Mouse (Mus musculus) hindbrain, embryonic 11.5 days (tissue): Measurements from ENCODE around the gene Grrp1. TPM values are rescaled to one million over a fixed set of nuclear protein-coding genes. Genes with fewer than 3 reads are reported as not detected.

ENCODE experiments used
- ATAC-seq: fragments of 200-750 bp; cut with Nextera tagmentation; 2 replicates; pipeline ENCODE4 v1.8.0; 2017; ENCODE audit warnings: mild to moderate bottlenecking, moderate TSS enrichment, moderate library complexity; ENCODE audit not compliant: low FRiP score
- DNase-seq: peaks from one replicate; pipeline ENCODE4 v3.0.0-alpha.2; 2015; ENCODE audit warnings: low spot score
- H3K27ac ChIP-seq: fragments of 300-500 bp; sonication (generic); 2 replicates; pipeline ENCODE4 v1.5.1; 2014; ENCODE audit warnings: mild to moderate bottlenecking, low read depth, low read length
- H3K27me3 ChIP-seq: fragments of 300-500 bp; sonication (generic); 2 replicates; pipeline ENCODE4 v1.6.1; 2014; ENCODE audit warnings: mild to moderate bottlenecking, low read length, moderate library complexity, mixed read lengths; ENCODE audit not compliant: control insufficient read depth, insufficient read depth
- H3K36me3 ChIP-seq: fragments of 300-500 bp; sonication (generic); 2 replicates; pipeline ENCODE4 v1.6.1; 2014; ENCODE audit warnings: mild to moderate bottlenecking, low read length, moderate library complexity, mixed read lengths; ENCODE audit not compliant: control insufficient read depth, insufficient read depth
- H3K4me1 ChIP-seq: fragments of 300-500 bp; sonication (generic); replicated peaks from 2 replicates; pipeline ENCODE4 v1.6.1; 2014; ENCODE audit warnings: low read length, mixed read lengths; ENCODE audit not compliant: control insufficient read depth, insufficient read depth
- H3K4me2 ChIP-seq: fragments of 300-500 bp; sonication (generic); replicated peaks from 2 replicates; pipeline ENCODE4 v1.6.1; 2014; ENCODE audit warnings: mild to moderate bottlenecking, low read depth, low read length
- H3K4me3 ChIP-seq: fragments of 300-500 bp; sonication (generic); 2 replicates; pipeline ENCODE4 v1.5.1; 2014; ENCODE audit warnings: low read depth, low read length
- H3K9ac ChIP-seq: fragments of 300-500 bp; sonication (generic); 2 replicates; pipeline ENCODE4 v1.6.1; 2014; ENCODE audit warnings: low read depth, low read length
- H3K9me3 ChIP-seq: fragments of 300-500 bp; sonication (generic); 2 replicates; pipeline ENCODE4 v1.6.1; 2016; ENCODE audit warnings: low read length; ENCODE audit not compliant: control insufficient read depth
- WGBS: fragments of 180-500 bp; shearing (Covaris S2); extraction: QIAGEN DNeasy Blood & Tissue Kit; methylation state at CpG from one replicate; pipeline ENCODE4 v1.1.7; 2014; 5-methylcytosine and 5-hydroxymethylcytosine counted together
- polyA plus RNA-seq: library from polyadenylated mRNA; unstranded; fragments of >200 nt; fragmentation: Nextera tagmentation; extraction: Ambion mirVana; gene quantifications from 2 replicates; pipeline ENCODE4 v1.2.1, GENCODE M21; 2014

The Grrp1 gene
- polyA plus RNA-seq, 1 experiment from 2014 or later, result 5.1 TPM

DNA sequence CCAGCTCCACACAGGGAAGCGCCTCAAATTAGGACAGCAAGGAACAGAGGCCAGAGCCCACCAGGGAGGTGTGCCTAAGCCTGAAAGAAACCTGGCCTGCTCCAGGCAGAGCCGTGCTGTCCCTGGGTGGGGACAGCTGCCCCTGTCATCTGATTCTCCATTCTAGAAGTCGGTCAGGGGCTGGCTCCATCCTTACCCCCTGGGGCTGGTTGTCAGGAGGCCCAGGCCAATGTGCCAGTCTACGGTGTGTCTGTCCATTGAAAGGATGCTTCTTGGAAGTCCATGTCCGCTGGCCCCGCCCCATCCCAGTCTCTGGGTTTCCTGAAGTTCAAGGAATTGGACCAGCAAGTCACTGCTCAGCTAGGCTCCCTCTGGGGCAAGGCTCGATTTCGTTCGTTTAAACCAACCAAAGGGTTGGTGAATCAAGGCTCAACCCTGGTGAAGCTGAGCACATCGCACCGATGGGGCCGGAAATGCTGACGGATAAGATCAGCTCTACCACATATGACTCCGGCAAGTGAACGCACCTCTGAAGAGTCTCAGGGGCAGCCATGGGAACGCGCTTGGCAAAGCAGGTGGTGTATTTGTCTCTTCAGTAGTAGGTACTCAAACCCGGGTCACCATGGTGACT, 39.3 kb upstream of the Grrp1 start:
- H3K9ac ChIP-seq, result no peak overlapping the region

DNA sequence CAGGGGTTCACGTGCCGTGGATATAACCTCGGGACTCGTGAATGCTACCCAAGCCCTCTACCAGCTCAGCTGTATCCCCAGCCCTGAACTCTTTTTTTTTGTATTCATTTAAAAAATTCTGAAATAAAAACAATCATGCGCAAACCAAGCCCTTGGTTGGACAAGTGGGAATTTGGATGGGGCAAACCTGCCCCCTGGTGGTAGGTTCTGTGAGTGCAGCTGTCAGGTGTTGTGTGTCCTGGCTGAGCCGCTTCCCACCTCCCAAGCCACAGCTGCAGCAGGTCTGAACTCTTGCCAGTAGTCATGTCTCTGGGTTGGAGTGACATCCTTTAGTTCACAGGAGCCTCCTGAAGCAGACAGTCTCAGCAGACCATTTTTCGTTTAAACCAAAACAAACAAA, 38.2 kb upstream of the Grrp1 start:
- Histone ChIP-seq H3K27me3 (no peaks in the 10 kb centered on the region), H3K9ac (no peak overlapping the region), H3K4me3 (no peak overlapping the region), H3K9me3 (no peaks in the 10 kb centered on the region), H3K27ac (no peak overlapping the region), H3K4me2 (no peak overlapping the region), H3K36me3 (no peaks in the 10 kb centered on the region), H3K4me1 (0 out of 2 replicates have a peak, but pooled peaks cover 2% of the 10 kb centered on the region)
- no peak for ATAC-seq
- DNase-seq, result peak; percentile 89
- 23% methylated on average over 7 of the region's 7 CpGs for WGBS

More for the DNA sequence above, 39.3 kb upstream of the Grrp1 start:
- DNase-seq (no peak), ATAC-seq (no peak)
- Histone ChIP-seq H3K27ac (no peak overlapping the region), H3K4me1 (0 out of 2 replicates have a peak, but pooled peaks cover 2% of the 10 kb centered on the region), H3K9me3 (no peaks in the 10 kb centered on the region), H3K4me3 (no peak overlapping the region), H3K36me3 (no peaks in the 10 kb centered on the region), H3K4me2 (no peak overlapping the region), H3K27me3 (no peaks in the 10 kb centered on the region)
- 73% methylated on average over 18 of the region's 18 CpGs for WGBS

DNA sequence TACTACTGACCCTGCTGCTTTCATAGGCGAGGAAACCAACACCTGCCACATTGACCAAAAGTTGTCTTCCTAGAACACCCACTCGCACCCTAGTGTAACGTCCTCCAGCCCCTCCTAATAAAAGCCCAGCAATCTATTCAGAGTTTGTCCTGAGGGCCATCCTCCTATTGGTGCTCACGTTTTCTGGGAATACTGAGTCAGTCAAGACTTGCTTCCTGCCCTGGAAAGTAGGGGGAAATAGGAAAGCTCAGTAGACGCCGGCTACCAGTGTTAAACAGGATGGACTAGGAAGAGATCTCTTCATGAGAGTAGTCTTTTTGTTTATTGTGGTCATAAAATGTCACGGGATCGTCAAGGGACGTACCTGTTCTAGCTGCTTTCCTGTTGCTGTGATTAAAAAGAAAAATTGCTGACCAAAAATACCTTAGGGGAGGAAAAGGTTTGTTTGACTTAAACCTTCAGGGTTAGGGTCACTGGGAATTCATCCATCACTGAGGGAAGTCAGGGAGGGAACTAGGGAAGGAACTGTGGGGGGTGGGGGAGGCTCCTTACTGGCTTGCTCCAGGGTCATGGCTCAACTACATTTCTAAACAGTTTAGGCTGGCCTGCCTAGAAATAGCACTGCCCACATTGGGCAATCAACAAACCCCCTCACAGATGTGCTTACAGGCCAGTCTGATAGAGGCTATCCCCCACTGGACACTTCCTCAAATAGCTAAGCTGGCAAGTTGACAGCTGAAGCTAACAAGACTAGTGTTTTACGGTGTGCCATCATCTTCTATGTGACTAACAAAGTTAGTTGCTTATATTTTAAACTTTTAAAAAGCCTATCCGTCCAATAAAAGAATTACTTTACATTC, 34.7 kb upstream of the Grrp1 start:
- ATAC-seq (no peak), DNase-seq (no peak)
- Histone ChIP-seq H3K27ac (no peak overlapping the region), H3K4me1 (0 out of 2 replicates have a peak, but pooled peaks cover 5% of the 10 kb centered on the region), H3K9me3 (no peaks in the 10 kb centered on the region), H3K4me2 (peak overlapping the region; percentile 80), H3K36me3 (no peaks in the 10 kb centered on the region), H3K27me3 (no peaks in the 10 kb centered on the region), H3K9ac (peak overlapping the region; percentile 99), H3K4me3 (peak overlapping the region; percentile 98)
- WGBS, result 44% methylated on average over 11 of the region's 11 CpGs

DNA sequence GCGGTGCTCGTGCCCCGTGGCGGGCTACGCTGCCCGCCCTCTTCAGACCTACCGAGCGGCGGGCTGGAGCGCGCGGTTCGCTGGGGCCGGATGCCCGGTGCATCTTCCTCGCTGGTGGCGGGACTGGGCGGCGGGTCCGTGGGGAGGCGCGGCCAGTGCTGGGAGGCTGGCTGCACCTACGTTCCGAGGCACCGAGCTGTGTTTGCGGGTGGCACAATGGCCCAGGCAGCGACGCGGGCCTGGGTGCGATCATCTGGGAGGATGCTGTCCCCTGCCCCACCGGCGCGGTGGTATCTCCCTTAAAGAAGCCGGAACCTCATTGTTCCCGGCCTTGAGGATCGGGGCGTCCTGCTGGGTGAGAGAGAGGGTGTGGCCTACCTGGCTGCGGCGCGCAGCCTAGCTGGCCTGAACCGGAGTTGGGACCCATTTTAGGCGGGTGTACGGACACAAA, 33.7 kb upstream of the Grrp1 start, which contains the start of gene Pdik1l:
Pdik1l (minus strand) TSS at position 321 of the 451 bp plus-strand sequence.
- Histone ChIP-seq H3K4me3 (peak within 1 kb of the TSS; percentile 98), H3K9me3 (no peaks in the 10 kb centered on the region), H3K27ac (peak within 1 kb of the TSS; percentile 100), H3K36me3 (no peaks in the 10 kb centered on the region), H3K27me3 (no peaks in the 10 kb centered on the region), H3K4me2 (peak within 1 kb of the TSS; percentile 80), H3K9ac (peak within 1 kb of the TSS; percentile 99), H3K4me1 (0 out of 2 replicates have a peak, but pooled peaks cover 5% of the 10 kb centered on the region)
- under 1% methylated on average over 43 of the region's 43 CpGs for WGBS
- ATAC-seq (peak; percentile 85), DNase-seq (peak; percentile 88)

DNA sequence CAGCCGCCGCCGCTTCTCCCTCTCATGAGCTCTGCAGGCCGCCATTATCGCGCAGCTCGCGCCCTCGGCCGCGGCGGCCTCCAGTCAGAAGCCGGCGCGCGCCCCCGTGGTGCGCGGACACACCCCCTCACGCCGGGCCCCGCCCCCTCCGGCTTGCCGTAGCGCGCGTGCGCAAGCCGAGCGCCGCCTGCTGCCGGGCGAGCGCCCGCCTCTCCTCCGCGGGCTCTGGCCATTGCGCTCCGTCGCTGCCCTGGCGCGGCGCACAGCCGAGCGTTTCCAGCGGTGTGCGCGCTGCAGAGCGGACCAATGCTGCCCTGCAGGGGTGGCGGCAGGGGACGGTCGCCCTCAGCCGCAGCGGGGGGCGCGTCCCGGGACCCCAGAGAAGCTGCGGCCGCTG, 33.3 kb upstream of the Grrp1 start:
- WGBS, result under 1% methylated on average over 42 of the region's 59 CpGs
- Histone ChIP-seq H3K4me1 (0 out of 2 replicates have a peak, but pooled peaks cover 5% of the 10 kb centered on the region), H3K27me3 (no peaks in the 10 kb centered on the region), H3K9me3 (no peaks in the 10 kb centered on the region), H3K27ac (peak overlapping the region; percentile 100), H3K9ac (peak overlapping the region; percentile 99), H3K36me3 (no peaks in the 10 kb centered on the region), H3K4me3 (peak overlapping the region; percentile 98), H3K4me2 (peak overlapping the region; percentile 80)
- ATAC-seq, result peak; percentile 94
- peak; percentile 99 for DNase-seq

DNA sequence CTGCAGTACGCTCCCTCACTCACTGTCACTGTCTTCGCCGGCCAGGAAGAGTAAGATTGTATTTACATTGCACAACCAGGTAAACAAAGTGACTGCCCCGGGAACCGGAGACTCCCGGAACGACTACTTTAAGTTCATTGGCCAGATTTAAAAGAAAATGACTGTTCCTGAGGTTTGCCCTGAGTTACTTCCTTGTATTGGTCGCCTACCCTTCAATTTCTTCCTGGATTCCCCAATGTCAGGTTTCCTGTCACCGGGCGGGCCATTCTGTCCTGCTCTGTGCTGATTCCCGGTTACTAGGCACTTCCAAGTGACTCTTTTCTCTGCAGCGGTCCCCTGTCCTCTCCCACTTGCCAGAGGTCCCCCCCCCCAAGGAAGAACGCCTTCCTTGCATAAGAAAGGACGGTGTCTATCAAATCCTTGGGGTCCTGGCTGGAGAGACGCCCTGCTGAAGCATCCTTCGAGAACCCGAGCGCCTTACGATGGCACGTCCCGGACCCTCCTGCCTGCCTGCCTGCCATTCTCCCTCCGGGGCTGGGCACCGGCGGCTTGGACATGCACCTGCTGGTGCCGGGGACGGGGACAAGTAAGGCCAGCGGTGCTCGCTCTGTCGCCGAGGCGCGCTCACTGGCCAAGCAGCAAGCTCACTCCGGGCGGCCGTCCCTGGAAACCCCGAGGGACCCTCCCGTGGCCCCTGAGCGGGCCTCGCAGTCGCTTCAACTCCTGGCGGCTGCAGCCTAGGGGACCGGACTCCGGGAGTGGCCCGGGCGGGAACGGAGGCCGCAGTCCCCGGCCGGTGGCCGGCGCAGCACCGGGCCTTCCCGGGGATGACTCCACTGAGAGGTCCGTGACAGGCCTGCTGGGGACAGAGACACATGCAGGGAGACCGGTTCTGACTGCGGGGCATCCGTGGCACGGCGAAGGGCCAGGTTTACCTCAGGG, 32.6 kb upstream of the Grrp1 start:
- DNase-seq (no peak), ATAC-seq (no peak; the same call in none of the 2 replicates)
- 3% methylated on average over 54 of the region's 59 CpGs for WGBS
- Histone ChIP-seq H3K4me1 (0 out of 2 replicates have a peak, but pooled peaks cover 5% of the 10 kb centered on the region), H3K27ac (peak overlapping the region; percentile 100), H3K27me3 (no peaks in the 10 kb centered on the region), H3K4me3 (peak overlapping the region; percentile 98), H3K9ac (peak overlapping the region; percentile 99), H3K36me3 (no peaks in the 10 kb centered on the region), H3K9me3 (no peaks in the 10 kb centered on the region), H3K4me2 (peak overlapping the region; percentile 80)

DNA sequence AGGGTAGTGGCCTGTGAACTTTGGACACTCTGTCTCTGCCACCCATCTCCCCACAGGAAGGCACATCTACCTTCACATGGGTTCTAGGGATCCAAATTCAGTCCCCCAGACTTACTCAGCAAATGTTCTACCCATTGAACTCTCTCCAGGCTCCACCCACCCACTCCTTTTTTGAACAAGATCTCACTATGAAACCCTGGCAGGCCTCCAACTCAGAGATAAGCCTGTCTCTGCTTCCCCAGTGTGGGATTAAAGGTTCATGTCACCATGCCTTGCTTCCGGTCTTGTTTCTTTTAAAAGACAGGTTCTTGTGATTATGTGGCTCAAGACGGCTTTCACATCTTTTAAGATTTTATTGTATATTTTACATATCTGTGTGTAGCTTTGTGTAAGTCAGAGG, 31.0 kb upstream of the Grrp1 start:
- no peak for ATAC-seq
- 0 out of 2 replicates have a peak, but pooled peaks cover 5% of the 10 kb centered on the region for H3K4me1 ChIP-seq
- no peaks in the 10 kb centered on the region for H3K36me3 ChIP-seq
- no peak overlapping the region for H3K9ac ChIP-seq
- H3K27ac ChIP-seq, result no peak overlapping the region
- no peak overlapping the region for H3K4me2 ChIP-seq
- 94% methylated on average over 2 of the region's 2 CpGs for WGBS
- H3K27me3 ChIP-seq, result no peaks in the 10 kb centered on the region
- H3K4me3 ChIP-seq, result no peak overlapping the region
- H3K9me3 ChIP-seq, result no peaks in the 10 kb centered on the region
- DNase-seq, result no peak
